Mouse (Mus musculus): ENCODE data around the gene Srd5a2.
"Not testable (repeated sequence)": the region's sequence is repeated elsewhere in the genome, so short reads cannot be mapped to it uniquely, and the experiment has no call there.

The Srd5a2 gene

DNA sequence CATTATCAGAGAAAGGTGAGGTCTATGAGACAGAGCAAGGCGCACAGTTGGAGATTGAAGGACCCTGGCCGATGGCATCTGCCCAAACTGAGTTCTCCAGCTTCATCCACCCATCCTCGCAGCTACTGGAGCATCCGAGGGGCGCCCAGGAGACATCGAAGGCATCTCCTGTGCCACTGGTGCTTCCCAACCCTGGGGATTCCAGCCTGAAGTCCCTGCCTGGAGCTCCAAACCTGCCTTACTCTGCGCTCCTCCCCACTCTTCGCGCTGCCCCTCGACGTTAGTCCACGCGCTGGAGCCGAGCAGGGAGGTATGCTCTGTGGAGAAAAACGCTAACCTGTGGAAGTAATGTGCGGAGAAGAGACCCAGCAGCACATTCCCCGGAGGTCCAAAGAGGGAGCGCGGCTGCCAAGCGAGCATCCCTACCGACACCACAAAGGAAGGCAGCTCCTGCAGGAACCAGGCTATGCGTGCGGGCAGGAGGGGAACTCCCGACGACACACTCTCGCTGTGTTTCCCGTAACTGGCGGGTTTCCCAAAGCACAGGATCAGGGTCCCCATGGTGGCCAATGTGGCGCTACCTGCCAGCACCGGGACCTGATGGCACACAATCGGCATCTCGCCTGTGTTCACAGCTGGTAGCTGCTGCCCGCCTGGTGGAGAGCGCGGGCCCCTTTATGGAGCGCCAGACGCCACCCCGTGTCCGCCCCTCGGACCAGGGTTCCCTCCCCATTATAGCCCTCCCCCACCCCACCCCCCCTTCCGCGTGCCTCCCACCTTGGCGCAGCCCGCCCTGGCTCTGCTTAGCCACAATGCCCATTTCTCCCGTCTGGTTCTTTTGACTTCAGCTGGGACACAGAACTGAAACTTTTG, at the start of gene Srd5a2:
Gene Srd5a2, minus strand, starts transcription at position 707 of the 873 bp plus-strand sequence.
- DNase-seq: no peak

DNA sequence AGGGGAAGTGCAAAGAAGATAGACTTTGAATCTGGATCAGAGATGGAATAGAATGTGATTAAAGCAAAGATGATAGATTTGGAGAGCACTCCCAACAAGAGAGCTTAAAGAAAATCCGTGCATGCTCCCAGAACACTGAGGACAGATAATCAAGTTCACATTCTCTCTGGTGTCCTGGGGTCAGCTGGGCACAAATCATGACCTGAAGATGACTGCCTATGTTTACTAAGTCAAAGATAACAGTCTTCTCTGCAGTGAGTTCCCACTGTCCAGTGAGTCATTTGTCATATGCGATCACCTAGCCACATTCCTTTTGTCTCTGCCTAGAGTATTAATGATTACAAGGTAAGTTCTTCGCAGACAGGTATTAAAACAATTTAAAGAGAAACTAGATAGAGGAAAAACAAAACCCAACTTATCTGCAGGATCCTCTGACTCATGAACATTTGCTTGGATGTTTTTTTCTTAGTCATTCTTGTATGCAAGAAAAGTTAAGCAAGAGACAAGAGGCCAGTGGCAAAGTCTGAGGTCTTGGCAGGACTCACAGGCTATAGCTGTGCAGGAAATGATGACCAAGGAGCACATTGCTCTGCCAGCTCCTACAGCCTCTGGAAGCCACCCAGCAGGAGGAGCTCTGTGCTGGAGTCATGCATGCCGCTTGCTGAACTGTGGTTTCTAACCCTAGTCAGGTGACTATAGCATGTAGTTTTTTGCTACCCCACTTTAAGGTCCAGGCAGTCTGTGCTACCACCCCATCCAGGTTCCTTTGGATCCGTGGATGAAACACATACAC, 41.4 kb upstream of the Srd5a2 start:
- no peak for DNase-seq

DNA sequence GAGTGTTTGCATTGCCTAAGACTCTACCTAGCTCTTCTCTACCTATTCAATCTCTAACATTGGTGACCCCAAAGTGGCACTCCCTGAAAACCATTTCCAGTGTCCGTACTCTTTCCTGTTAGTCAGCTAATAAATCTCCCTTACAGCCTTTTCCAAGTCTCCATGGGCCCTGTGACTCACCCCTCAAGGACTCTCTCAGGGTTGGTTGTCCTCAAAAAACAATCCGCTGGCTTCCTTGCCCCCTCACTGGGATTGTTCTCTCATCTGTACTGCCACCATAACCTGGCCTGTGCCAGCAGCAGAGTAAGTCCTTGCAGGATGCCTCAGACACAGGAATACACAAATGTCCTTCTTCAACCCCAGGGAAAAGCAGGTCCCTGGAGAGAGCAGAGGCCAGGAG, 40.3 kb upstream of the Srd5a2 start:
- no peak for DNase-seq

DNA sequence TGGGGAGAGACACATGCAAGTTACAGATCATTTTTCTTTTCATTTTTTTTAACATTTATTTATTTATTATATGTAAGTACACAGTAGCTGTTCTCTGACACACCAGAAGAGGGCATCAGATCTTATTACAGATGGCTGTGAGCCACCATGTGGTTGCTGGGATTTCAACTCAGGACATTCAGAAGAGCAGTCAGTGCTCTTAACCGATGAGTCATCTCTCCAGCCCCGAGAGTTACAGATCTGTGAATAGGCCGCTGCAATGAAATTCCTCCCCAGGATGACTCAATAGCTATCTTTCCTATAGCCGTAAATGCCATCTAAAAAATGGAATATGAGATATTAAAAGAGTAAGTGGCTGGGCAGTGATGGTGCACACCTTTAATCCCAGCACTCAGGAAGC, 35.7 kb upstream of the Srd5a2 start:
- DNase-seq: no peak

DNA sequence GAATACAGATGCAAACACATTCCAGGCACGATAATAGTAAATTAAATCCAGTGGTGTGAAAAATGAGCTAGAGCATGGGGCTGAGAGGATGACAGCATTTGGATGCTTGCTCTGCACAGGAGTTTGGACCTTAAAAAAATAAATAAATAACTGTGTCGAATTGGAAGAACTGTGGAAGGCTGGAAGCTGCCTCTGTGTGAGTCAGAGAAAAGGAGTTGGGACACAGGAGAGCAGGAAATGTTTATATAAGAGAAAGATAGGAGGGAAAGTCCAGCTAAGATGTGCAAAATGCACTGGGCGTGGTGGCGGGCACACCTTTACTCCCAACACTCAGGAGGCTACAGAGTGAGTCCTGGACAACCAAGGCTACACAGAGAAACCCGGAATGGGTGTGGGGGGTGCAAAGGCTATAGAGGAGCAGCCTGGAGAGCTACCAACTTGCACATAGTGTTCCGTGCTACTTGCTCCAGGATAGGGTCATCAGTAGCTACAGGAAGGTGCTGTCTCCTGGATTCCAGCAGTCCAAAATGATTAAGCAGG, 32.4 kb upstream of the Srd5a2 start:
- DNase-seq: no peak

DNA sequence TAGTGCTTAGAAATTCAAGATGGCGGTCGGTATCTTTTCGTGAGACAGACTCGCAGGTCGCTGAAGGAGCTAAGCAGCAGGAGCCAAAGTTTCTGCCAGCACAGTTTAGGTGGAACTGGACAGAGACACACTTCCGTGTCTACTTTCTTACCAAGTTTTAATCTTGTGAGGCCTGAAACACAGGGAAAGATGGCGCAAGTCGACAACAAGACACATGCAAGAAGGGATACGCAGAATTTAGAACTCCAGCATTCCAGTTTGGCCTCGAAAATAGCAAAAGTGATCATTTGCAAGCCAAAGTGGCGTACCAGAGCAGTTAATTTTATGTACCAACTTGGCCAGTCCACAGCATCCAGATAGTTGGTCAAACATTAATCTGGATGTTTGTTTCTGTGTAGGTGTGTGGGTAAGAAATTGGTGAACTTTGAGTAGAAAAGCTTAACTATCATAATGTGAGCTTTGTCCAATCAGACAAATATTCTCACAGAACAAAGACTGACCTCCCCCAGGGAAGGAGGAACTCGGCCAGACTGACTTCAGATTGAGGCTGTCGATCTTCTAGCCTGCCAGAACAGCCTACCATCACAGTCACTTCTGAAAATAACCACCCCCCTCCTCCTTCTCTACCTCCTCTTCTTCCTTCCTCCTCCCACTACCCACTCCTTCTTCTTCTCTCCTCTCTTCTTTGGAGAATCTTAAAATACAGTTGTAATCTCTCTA, 31.2 kb upstream of the Srd5a2 start:
- no peak for DNase-seq

DNA sequence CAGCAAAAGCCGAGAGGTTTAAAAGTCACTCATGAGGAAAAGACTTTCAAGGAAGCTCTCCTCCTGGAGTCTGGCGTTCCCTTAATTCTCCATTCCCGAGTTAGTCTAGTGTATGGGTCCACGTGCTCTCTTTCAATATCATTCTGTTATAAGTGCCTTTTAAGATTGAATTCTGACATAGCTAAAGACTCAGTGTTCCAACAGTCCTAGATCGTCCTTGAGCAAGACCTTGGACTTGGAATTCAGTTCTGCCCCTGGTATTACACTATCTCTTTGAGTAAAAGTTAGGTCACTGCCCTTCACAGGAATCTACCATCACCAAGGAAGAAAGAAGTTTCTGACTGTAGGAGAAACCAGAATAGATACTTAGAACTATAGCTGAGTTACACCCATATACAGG, 25.4 kb upstream of the Srd5a2 start:
- DNase-seq: not testable (repeated sequence)

DNA sequence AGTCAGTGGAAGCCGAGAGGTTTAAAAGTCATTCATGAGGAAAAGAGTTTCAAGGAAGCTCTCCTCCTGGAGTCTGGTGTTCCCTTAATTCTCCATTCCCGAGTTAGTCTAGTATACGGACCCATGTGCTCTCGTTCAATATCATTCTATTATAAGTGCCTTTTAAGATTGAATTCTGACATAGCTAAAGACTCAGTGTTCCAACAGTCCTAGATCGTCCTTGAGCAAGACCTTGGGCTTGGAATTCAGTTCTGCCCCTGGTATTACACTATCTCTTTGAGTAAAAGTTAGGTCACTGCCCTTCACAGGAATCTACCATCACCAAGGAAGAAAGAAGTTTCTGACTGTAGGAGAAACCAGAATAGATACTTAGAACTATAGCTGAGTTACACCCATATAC, 15.0 kb upstream of the Srd5a2 start:
- DNase-seq: not testable (repeated sequence)

DNA sequence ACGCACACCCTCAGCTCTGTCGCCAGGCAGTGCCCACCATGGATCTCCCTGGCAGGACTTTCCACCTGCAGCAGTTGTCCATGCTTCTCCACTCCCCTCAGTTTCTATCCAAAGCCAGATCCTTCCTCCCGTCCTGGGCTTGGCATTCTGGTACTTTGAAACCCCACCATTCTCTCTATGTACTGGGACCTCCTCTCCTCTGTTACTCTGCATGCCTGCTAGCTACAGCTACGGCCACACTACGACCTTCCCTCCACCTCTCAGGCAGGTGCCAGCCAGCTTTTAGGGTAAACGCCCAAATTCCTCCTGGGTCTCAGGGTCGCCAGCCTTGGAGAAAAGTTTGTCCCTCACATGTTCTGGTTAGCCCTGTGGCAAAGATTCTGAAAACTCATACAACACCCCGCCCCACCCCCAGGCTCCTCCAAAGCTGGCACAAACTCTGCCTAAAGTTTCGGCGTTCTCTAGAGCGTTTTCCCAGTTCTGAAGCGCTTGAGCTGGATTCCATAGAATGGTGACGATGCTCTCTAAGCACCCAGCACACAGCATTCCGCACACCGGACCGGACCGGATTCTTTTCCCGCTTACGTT, 607 bp upstream of the Srd5a2 start:
- DNase-seq: no peak

DNA sequence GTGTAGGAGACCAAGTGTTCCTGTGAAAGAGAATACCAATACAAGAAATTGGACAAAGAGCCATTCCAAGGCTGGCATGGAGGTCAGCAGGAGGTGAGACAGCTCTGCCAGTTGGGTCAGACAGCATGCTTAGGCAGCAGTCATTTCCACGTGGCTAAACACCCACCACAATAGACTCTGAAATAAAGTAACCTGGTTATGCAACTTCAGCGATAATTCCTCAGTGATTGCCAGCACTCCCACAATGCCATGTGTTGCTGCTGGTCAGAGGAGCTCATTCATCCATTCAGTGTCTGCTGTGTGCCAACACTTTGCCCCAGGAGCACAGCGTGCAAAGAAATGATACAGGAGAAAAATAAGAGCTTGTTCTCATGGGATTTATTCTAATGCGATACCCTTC, 4.0 kb downstream of the Srd5a2 start:
- DNase-seq: peak; percentile 37

DNA sequence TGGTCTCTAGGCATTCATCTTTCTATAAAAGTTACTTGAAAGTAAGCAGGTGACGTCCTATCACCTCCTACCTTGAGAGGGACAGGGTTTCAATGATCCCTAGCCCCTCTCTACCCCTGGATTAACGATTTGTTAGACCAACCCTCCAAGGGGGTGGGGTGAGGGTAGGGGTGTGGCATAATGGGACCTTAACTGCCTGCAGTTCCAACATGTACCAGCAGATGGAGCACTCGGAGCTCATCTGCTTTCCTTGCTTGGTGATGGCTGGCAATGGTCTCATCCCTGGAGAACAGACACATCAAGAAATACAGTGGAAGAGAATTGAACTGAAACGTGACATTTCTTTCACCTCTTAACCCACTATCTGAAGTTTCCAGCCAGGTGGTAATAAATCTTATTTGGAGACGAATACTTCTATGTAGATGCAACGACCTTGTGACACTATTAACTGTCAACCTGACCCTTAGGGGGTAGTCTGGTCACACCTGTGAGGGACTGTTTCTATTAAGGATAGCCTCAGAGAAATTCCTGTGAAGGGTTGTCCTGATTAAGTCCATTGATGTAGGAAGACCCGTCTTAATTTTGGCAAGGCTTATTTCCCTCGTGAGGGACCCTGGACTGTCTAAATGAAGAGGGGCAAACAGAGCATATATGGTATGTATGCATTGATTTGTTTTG, 27.1 kb downstream of the Srd5a2 start:
- DNase-seq: peak; percentile 61

DNA sequence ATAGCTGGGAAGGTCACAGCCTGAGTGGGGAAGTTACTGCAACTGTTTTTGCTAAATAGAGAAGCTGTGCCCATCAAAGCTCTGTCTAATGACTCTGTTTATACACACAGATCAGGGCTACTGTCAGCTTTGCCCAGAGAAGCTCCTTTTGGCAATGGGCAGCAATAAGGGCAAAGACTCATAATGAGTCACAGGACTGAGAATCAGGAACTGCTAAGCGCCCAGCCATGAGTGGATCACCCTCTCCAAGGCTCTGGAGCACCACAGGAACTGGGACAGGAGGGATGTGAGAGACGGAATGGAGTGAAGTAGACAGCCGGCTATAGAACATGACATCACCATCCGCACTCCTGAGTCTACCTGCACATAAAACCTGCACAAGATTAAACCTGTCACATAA, 29.4 kb downstream of the Srd5a2 start:
- DNase-seq: no peak

DNA sequence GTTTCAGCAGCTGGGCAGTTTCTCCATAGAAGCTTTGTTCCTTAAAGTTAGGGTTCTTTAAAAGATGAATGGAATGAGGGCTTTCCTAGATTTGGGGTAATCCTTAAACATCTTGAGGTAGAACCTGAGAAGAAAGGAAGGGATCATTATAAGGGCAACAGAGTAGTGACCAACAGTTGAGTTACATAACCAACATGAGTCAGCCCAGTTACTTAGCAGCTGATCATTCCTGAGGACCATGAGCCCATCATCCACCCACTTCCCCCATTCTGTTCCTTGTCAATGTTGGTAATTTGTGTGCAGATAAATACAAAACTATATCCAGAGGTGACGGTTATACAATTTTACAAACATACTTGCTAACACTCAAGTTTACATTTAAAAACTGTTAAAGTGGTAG, 30.1 kb downstream of the Srd5a2 start:
- no peak for DNase-seq

DNA sequence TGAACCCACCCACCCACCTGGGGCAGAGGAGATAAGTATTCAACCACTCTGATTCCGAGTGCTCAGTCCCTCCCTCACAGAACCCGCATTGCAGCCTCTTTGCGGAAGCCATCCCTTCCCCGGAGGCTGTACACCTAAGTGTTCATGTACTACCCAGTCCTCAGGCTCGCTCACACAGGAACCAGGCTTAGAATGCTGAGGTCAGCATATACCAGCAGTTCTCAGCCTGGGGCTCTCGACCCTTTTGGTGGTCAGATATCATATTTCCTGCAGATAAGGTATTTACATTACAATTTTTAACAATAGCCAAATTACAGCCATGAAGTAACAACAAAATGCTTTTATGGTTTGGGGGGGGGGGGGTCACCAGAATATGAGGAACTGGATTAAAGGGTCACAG, 32.6 kb downstream of the Srd5a2 start:
- DNase-seq: no peak

DNA sequence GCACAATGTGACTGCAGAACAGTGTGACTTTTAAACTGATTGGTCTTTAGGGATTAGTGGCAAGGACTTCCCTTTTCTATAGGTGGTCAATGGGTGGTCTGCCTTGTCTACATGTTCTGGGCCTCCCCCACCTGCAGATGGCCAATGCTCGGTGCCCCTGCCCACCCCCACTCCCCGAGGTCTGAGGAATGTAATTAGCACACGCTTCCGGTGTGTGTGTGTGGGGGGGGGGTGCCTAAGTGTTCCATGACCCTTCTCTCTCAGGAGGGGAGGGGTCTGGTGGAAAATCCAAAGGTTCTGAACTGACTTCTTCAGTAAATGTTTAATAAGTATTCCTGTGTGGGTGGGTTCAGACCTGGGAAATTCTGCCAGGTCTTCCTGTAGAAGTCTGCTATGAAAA, 39.0 kb downstream of the Srd5a2 start:
- no peak for DNase-seq

DNA sequence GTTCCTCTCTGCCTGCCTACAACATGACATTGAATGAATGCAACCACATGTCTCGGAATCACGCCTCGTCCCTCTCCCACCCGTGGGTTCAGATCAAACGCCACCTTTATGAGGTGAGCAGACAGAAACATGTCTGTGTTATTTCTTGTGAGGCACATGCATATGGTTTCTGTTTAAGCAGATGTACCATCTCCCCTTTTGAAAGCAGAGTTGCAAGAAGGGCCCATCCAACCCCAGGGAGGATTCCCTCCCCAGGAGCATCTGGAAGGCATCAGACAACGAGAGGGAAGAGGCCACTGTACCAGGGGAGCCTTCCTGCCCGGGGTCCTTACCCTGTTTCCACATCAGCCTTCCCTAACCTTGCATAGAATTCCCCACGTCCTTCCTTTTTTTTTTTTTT, 40.7 kb downstream of the Srd5a2 start:
- no peak for DNase-seq

DNA sequence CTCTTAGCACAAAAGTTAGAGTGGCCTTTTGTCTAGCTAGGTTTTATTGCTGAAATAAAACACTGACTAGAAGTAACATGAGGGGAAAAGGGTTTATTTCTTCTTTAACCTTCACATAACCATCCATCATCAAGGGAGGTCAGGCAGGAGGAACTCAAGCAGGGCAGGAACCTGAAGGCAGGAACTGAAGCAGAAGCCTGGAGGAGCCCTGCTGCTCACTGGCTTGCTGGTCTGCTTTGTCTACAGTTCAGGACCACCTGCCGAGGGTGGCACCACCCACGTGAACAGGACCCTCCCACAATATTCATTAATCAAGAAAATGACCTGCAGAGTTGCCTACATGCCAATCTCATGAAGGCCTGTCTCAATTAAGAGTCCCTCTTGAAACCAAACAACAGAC, 45.3 kb downstream of the Srd5a2 start:
- no peak for DNase-seq

DNA sequence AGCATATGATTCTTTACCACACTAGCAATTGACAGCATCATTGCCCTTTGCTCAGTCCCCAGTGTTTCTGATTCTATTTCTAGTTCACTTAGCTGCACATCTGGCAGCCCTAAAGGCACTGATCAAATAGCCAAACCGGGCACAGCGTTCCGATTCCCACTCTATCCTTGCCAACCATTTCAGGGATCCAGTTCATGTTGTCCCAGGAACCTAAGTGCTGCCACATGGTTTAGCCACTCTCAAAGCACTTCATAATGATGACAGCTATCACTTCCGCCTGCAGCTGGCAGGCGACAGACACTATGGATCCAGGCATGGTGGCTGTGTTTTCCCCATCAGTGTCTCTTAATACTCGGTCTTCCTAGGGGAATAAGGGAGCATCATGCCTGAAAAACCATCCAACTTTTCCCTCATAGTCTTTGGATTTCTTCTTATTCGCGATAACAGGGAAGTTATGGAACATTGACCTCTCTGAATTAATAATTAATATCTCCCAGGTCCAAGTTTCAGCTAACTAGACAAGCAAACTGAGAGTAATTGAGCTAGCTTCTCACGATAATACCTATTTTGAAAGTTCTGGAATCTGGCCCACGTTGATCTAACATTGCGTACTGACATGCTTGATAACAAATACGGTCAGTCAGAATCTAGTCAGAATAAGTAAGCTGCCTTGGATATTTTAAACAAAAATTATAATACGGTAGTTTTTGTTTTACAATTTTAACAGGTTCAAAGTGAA, 51.6 kb downstream of the Srd5a2 start:
- no peak for DNase-seq

DNA sequence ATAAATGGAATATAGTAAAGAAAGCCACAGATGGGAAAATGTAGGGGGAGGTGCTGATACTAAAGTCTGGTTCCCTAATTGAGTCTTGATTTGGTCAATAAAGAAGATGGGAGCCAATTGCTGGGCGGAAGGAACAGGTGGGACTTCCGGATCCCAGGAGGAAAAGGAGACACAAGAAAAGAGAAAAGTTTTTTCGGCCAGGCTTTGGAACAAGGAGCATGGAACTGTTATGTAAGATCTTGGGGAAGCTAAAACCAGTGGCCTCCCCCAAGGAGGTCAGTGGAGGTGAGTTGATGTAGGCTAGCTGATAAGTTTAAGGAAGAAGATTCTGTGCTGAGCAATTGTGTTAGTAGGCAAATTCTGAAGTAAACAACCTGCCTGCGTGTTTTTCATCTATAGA, 56.5 kb downstream of the Srd5a2 start:
- no peak for DNase-seq

DNA sequence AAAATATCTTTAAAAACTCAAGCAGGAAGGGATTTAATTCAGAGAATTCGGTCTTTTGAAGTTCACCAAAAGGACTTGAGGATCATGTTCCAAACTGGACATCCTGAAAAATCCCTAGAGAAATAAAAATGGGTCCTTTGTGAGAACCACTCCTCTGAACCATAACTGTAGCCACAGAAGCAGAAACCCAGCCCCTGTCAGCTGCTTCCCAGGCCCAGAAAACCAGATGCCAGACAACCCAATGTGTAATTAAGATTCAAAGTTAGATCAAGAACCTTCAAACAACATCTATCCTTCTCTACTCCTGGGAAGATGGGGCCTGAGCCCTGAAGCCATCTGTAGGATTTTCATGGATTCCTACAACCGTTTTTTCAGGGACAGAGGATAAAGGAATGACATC, 61.1 kb downstream of the Srd5a2 start:
- no peak for DNase-seq

DNA sequence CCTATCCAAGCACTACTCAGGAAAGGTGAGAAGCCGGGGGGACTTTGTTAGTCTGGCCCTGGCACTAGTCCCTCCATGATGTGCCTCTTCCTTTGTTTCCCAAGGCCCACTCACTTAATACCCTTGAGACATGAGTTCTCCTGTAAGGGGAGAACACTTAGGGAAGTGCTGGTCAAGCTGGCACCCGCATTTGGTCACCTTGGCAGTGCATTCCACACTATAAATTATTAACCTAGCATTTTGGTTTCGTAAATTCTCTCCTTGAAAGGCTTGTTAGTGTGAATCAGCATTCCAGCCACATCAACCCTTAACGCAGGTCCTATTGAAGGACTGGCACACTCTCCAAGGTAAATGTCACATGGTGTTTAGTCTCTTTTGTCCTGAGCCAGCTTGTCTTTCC, 61.8 kb downstream of the Srd5a2 start:
- no peak for DNase-seq

DNA sequence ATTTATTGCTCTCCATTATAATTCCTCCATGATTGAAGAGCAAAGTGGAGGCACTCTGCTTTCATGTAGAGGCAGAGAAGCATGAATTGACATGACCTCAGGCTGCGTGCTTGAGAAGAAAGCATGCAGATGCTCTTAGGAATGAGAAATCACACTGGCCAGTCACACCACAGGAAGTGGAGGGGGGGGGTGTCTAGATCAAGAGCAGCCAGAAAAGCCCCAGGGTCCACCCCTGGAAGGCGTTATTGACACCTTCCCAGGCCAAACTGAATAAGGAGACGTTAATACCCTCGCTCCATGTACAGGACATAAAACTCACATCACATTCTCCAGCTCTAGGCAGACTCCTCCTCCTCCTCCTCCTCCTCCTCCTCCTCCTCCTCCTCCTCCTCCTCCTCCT, 63.2 kb downstream of the Srd5a2 start:
- DNase-seq: no peak
